Mouse (Mus musculus): ENCODE measurements around the gene Amd1. TPM values are rescaled to one million over a fixed set of nuclear protein-coding genes. Genes with fewer than 3 reads are reported as not detected.
A peak's percentile ranks its signal among the peaks of the same experiment; 100 is the strongest.

Amd1 gene
- polyA plus RNA-seq, 1 experiment from 2014 or later, result 29.1 TPM

DNA sequence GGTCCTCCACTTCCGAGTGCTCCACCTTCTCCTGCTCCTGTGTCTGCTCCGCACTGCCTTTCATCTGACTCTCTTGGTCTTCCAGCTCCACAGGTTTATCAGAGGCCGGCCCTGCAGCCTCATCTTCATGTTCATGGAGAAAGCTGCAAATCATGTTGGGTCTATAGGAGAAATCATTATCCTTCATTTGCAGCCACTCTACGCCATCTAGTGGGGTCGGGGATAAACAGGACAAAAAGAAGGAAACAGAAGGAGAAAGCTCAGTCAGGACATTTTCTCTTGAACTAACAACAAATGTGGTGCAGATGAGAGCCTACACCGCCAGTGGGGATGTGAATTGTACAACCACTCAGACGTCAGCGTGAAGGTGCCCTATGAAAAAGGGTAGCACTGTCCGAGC, 52.4 kb downstream of the Amd1 start:
- TF ChIP-seq CTCF (IDR thresholded peaks at IDR 0.05; ENCODE audit: low read depth), result peak; percentile 43
- TF ChIP-seq EP300 (IDR thresholded peaks at IDR 0.05; ENCODE audit: low read depth), result no peak

DNA sequence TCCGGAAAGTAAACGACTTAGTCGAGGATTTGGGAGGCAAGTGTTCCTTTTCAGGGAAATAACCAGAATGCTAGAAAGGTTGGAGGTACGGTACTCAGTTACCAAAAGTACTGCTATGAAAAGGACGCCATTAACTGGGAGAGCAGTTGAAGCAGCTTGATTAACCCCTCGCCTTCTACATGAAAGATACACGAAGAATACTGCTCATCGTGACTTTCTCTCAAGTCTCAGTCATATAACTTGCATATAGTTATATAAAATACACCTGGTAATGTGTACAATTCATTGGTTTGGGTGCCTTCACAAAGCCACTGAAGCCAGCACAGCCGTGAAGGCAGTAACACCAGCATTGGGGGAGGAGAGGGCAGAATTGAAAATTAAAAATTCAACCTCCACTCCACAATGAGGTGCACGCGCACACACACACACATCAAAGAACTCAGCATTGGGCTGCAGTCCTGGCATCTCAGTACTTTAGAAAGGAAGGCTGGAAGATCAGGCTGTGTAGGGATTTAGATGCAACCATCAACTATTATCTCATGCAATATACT, 54.7 kb downstream of the Amd1 start:
- peak overlapping the region; percentile 96 for H3K4me2 ChIP-seq (ENCODE audit: low read depth, low read length)
- H3K27me3 ChIP-seq (ENCODE audit: insufficient read depth, low read length), result no peaks in the 10 kb centered on the region
- ATAC-seq (peak; percentile 26; the same call in 1 of the 2 replicates), DNase-seq (no peak)
- WGBS (ENCODE audit: insufficient replicate concordance), result 30% methylated on average over 11 of the region's 11 CpGs
- no peak; the same call in 1 of the 2 replicates for TF ChIP-seq EP300 (IDR thresholded peaks at IDR 0.05; ENCODE audit: low read depth)
- no peaks in the 10 kb centered on the region for H3K9me3 ChIP-seq (ENCODE audit: low read length)
- H3K27ac ChIP-seq (ENCODE audit: low read depth), result peak overlapping the region; percentile 83; the same call in 1 of the 2 replicates
- H3K9ac ChIP-seq (replicated peaks), result peak overlapping the region; percentile 74; the same call in 1 of the 2 replicates
- peaks cover 9% of the 10 kb centered on the region for H3K4me1 ChIP-seq (ENCODE audit: insufficient read depth)
- H3K4me3 ChIP-seq (ENCODE audit: low read depth, low read length), result peak overlapping the region; percentile 85
- peaks cover 50% of the 10 kb centered on the region for H3K36me3 ChIP-seq (replicated peaks; ENCODE audit: insufficient read depth, low read length)

More for the DNA sequence above, 52.4 kb downstream of the Amd1 start:
- Histone ChIP-seq H3K27me3 (ENCODE audit: insufficient read depth, low read length) (no peaks in the 10 kb centered on the region), H3K4me1 (ENCODE audit: insufficient read depth) (peaks cover 9% of the 10 kb centered on the region), H3K36me3 (replicated peaks; ENCODE audit: insufficient read depth, low read length) (peaks cover 44% of the 10 kb centered on the region), H3K9me3 (ENCODE audit: low read length) (no peaks in the 10 kb centered on the region), H3K4me2 (ENCODE audit: low read depth, low read length) (no peak overlapping the region), H3K27ac (ENCODE audit: low read depth) (no peak overlapping the region), H3K9ac (replicated peaks) (no peak overlapping the region), H3K4me3 (ENCODE audit: low read depth, low read length) (no peak overlapping the region)
- ATAC-seq (no peak), DNase-seq (no peak)
- 84% methylated on average over 9 of the region's 9 CpGs for WGBS (ENCODE audit: insufficient replicate concordance)

GRCm38 (mm10) chr10:40246374-40247165, 55.4 kb downstream of the Amd1 start, which contains the start of gene Rpf2:
TSS of gene Rpf2 (minus strand) at chr10:40247036.
- peak within 1 kb of the TSS; percentile 96 for H3K4me2 ChIP-seq (ENCODE audit: low read depth, low read length)

DNA sequence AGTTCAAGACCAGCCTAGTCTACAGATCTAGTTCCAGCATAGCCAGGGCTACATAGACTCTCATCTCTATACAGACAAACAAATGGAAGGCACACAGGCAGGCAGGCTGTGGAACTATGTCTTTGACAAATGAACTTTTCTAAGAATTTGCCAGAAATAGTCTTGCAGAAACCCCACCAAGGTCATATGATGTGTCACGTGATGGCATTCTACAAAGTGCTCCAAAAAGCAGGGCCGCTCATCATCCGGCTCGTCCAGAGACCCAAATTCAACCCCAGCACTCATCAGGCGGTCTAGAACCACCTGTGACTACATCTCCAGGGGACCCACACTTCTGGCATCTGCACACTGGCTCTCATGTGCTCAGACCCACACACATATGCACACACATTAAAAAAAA, 64.2 kb downstream of the Amd1 start:
- Histone ChIP-seq H3K4me3 (ENCODE audit: low read depth, low read length) (no peak overlapping the region), H3K4me2 (ENCODE audit: low read depth, low read length) (no peak overlapping the region), H3K27me3 (ENCODE audit: insufficient read depth, low read length) (no peaks in the 10 kb centered on the region), H3K4me1 (ENCODE audit: insufficient read depth) (no peaks in the 10 kb centered on the region), H3K9me3 (ENCODE audit: low read length) (no peaks in the 10 kb centered on the region), H3K27ac (ENCODE audit: low read depth) (no peak overlapping the region), H3K36me3 (replicated peaks; ENCODE audit: insufficient read depth, low read length) (peaks cover 41% of the 10 kb centered on the region), H3K9ac (replicated peaks) (no peak overlapping the region)
- no peak for DNase-seq
- ATAC-seq, result no peak
- 87% methylated on average over 5 of the region's 5 CpGs for WGBS (ENCODE audit: insufficient replicate concordance)
- TF ChIP-seq CTCF (IDR thresholded peaks at IDR 0.05; ENCODE audit: low read depth) (no peak), EP300 (IDR thresholded peaks at IDR 0.05; ENCODE audit: low read depth) (no peak)

More at GRCm38 (mm10) chr10:40246374-40247165, 55.4 kb downstream of the Amd1 start, which contains the start of gene Rpf2:
- Histone ChIP-seq H3K27me3 (ENCODE audit: insufficient read depth, low read length) (no peaks in the 10 kb centered on the region), H3K9ac (replicated peaks) (peak within 1 kb of the TSS; percentile 74), H3K27ac (ENCODE audit: low read depth) (peak within 1 kb of the TSS; percentile 83), H3K9me3 (ENCODE audit: low read length) (no peaks in the 10 kb centered on the region), H3K4me3 (ENCODE audit: low read depth, low read length) (peak within 1 kb of the TSS; percentile 85), H3K36me3 (replicated peaks; ENCODE audit: insufficient read depth, low read length) (peaks cover 49% of the 10 kb centered on the region), H3K4me1 (ENCODE audit: insufficient read depth) (peaks cover 9% of the 10 kb centered on the region)
- DNase-seq (peak; percentile 88), ATAC-seq (peak; percentile 94)
- TF ChIP-seq EP300 (IDR thresholded peaks at IDR 0.05; ENCODE audit: low read depth) (peak; percentile 61; the same call in 1 of the 2 replicates), CTCF (IDR thresholded peaks at IDR 0.05; ENCODE audit: low read depth) (no peak)
- WGBS (ENCODE audit: insufficient replicate concordance), result under 1% methylated on average over 54 of the region's 54 CpGs

Other genes starting within 250 kb of the Amd1 start
- 20.2 and 22.1 TPM in 2 replicates for gene Slc16a10, start 159.9 kb downstream of the Amd1 start, polyA plus RNA-seq (2015; fragmentation: Nextera tagmentation; extraction: Ambion mirVana)
- gene Rpf2, start 55.1 kb downstream of the Amd1 start, polyA plus RNA-seq (2015; fragmentation: Nextera tagmentation; extraction: Ambion mirVana), result 23.7 and 24.1 TPM in 2 replicates
- gene Gtf3c6, start 44.1 kb downstream of the Amd1 start, polyA plus RNA-seq (2015; fragmentation: Nextera tagmentation; extraction: Ambion mirVana), result 23.7 and 28.3 TPM in 2 replicates
- gene Cdk19, start 37.4 kb upstream of the Amd1 start, polyA plus RNA-seq (2015; fragmentation: Nextera tagmentation; extraction: Ambion mirVana), result 2.5 and 2.8 TPM in 2 replicates

Data from liver, postnatal 0 days (tissue).